Mouse (Mus musculus) heart, postnatal 0 days (tissue): Measurements from ENCODE around the gene Gata5.

Source experiments
- CTCF ChIP-seq: IDR thresholded peaks from 2 replicates; pipeline ENCODE4 v1.5.1; 2016; ENCODE audit warnings: antibody characterized with exemption, control low read depth, low read depth
- EP300 ChIP-seq: IDR thresholded peaks from 2 replicates; pipeline ENCODE4 v1.6.1; 2016; ENCODE audit warnings: antibody characterized with exemption, low read depth

DNA sequence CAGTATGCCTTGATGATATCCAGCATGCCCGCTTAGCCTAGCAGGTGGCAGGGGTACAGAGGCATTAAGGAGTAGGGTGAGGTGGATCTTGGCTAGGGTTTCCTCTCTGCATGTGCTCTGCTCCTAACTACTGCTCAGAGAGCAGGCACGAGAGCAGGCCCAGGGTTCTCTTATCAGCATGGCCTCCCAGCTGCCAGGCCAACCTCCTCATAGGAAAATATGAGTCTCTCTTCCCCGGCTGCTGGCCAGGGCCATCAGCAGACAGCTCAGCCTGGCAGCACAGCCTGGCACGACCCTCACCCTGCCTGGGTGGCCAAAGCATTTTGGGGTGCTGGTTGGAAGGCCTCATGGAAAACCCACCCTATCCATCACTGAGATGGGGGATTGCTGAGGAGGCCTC is 23.4 kb downstream of the Gata5 start:
- no peak for TF ChIP-seq CTCF
- no peak for TF ChIP-seq EP300
